Mouse (Mus musculus): ENCODE data around the gene Gsdma. TPM values are rescaled to one million over a fixed set of nuclear protein-coding genes. Genes with fewer than 3 reads are reported as not detected.
A peak's percentile ranks its signal among the peaks of the same experiment; 100 is the strongest.
"Not testable (repeated sequence)": the region's sequence is repeated elsewhere in the genome, so short reads cannot be mapped to it uniquely, and the experiment has no call there.

The Gsdma gene
- total RNA-seq, 2 experiments from 2014 or later, result not detected

DNA sequence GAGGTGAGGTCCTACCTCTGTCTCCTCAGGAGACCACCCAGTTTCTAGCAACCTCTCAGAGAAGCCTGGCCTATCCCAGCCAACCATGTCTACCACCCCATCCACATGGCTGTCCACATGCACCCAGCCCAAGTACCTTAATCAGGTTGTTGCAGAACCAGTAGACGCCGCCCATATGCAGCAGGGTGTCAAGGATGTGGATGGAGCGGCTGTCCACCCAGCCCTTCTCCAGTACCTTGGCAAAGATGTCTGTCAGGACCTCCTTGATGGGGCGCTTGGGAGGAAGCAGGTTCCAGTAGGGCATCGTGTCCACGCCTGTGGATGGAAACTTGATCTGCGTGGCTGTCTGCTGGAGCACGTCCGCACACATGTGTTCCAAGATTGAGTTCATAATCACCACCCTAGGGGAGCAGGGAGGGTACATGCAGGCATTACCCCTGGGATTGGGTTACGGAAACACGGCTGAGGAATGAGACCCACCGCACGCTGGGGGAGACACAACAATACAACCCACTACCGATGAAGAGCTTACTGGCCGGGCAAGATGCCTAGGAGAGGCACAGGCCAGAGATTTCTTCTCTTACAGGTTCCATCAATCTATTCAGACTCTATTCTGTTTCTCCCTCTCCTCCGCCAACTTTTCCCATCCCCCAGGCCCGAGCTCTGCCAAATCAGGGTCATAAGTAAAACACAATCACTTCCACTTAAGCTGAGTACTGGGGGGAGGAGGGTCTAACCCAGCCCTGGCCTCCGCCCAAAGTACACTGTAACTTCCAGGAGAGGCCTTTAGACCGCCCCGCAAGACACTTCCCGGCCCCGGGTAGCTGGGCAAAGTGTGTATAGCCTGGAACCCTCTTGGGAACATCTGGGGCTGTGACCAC is 43.5 kb downstream of the Gsdma start:
- intact Hi-C loops (cut with DNase I), result no loop called here
- peak; percentile 49 for DNase-seq (ENCODE audit: low spot score)

DNA sequence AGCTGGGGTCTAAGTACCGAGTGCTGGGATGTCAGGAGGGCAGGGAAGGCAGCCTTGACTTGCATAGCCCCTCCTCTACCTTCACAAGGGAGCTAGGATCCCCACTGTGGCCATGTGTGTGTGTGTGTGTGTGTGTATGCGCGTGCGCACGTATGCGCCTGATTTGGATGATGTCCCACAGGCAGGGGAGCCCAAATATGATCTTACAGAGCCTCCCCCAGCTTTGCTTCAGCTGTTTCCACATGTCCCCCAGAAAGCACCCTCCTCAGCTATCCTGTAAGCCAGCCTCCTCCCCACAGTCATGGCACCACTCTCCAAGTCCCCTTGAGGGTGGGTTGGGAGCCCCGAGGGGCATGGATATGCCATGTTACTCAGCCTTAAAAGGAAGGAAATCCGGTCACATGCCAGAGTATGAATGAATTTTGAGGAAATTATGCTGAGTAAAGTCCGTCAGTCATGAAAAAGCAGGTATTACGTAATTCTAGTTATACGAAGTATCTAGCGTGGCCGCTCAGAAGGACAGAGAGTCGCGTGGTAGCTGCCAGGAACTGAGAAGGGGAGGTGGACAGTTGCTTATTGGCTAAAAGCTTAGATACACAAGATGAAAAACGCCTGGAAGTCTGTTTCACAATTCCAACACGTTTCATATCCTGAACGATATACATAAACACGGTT is 44.3 kb downstream of the Gsdma start:
- DNase-seq (ENCODE audit: low spot score), result peak; percentile 33
- intact Hi-C loops (cut with DNase I), result no loop called here

- no peak for DNase-seq (ENCODE audit: low spot score)
- intact Hi-C loops (cut with DNase I), result no loop called here
These were observed 45.0 kb downstream of the Gsdma start for GRCm38 (mm10) chr11:98709001-98709741.

- intact Hi-C loops (cut with DNase I), result loop anchor here (2.0 kb wide), 1 partner anchor 78 kb away; no protein-coding TSS in a partner anchor
These were observed 46.4 kb downstream of the Gsdma start for GRCm38 (mm10) chr11:98710416-98711045.

DNA sequence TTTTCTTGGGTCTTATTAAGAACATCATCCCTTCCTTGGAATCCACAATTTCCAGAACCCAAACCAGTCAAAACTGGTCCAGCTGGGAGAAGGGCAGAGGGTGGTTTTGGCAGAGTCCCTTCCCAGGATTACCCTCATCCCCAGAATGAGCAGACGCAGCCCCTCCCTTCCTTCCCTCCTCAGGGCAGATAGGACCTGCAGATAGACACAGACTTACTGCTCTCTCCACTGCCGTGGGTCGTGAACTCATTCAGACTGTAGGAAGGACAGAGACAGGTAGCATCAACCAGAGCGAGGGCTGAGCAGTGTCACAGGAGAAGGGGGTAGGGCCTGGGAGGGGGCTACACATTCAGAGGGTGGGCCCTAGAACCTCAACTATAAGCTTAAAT is 46.9 kb downstream of the Gsdma start:
- no peak for DNase-seq (ENCODE audit: low spot score)

More at GRCm38 (mm10) chr11:98710416-98711045, 46.4 kb downstream of the Gsdma start:
- DNase-seq (ENCODE audit: low spot score), result peak; percentile 69

GRCm38 (mm10) chr11:98712009-98712408 is 47.9 kb downstream of the Gsdma start:
- intact Hi-C loops (cut with DNase I), result loop anchor here (2.0 kb wide), 1 partner anchor 45 kb away; no protein-coding TSS in a partner anchor
- DNase-seq (ENCODE audit: low spot score), result not testable (repeated sequence)

More for the DNA sequence above, 46.9 kb downstream of the Gsdma start:
- intact Hi-C loops (cut with DNase I), result loop anchor here (2.0 kb wide), 1 partner anchor 78 kb away; no protein-coding TSS in a partner anchor

- no peak for DNase-seq (ENCODE audit: low spot score)
- intact Hi-C loops (cut with DNase I), result loop anchor here (2.0 kb wide), 1 partner anchor 43 kb away; no protein-coding TSS in a partner anchor
These were observed 49.6 kb downstream of the Gsdma start for GRCm38 (mm10) chr11:98713703-98714102.

DNA sequence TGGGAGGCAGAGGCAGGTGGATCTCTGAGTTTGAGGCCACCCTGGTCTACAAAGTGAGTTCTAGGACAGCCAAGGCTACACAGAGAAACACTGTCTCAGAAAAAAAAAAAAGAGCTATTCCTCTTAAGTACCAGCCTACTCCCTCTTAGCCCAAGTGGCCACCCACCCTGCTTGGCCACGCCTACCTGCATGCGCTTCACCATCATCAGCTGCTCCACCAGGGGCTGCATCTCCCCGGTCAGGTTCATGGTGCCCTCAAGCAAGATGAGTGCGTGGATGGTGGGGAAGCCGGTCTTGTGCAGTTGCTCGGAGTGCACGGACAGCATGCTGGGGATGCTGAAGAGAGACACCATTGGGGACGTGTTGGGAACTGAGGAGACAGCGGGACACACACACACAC is 51.8 kb downstream of the Gsdma start:
- intact Hi-C loops (cut with DNase I), result no loop called here
- no peak for DNase-seq (ENCODE audit: low spot score)

DNA sequence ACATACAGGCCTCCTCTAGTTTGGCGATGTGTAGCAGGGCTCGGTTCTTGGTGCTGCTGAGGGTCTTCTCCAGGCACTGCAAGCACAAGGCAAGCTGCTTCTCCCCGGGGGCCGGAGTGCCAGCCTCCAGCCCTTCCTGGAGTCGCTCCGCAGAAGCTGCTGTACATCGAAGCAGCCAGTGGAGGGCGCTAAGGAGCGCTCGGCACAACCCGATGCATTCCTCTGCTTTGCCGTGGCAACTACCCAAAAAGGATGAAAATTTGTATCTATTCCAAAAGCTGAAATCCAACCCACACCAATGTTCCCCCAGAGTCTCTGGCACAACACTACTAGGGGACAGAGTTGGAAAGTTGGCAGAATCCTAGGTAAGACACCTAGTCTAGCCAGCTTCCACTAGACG is 53.8 kb downstream of the Gsdma start:
- intact Hi-C loops (cut with DNase I), result no loop called here
- no peak for DNase-seq (ENCODE audit: low spot score)

GRCm38 (mm10) chr11:98720756-98721155 is 56.6 kb downstream of the Gsdma start:
- intact Hi-C loops (cut with DNase I), result loop anchor here (5.0 kb wide), 1 partner anchor 52 kb away; no protein-coding TSS in a partner anchor
- DNase-seq (ENCODE audit: low spot score), result no peak

GRCm38 (mm10) chr11:98721458-98722226 is 57.5 kb downstream of the Gsdma start:
- intact Hi-C loops (cut with DNase I), result loop anchor here (5.0 kb wide), 1 partner anchor 51 kb away; no protein-coding TSS in a partner anchor

DNA sequence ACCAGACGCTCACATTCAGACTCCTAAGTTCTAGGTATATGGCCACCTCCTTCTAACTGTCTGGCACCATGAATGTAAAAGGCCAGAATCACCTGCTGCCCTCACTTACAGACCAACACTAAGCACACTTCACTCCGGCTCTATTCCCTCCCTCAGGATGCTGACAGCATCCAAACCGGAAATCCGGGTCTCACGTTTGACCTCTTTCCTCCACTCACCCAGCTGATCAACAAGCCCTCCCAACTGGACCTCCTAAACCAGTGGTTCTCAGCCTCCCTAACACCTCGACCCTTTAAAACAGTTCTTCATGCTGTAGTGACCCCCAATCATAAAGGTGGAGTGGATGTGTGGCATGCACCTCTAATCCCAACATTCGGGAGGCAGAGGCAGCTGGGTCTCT is 58.9 kb downstream of the Gsdma start:
- intact Hi-C loops (cut with DNase I), result loop anchor here (5.0 kb wide), 1 partner anchor 49 kb away; no protein-coding TSS in a partner anchor
- DNase-seq (ENCODE audit: low spot score), result no peak

More at GRCm38 (mm10) chr11:98721458-98722226, 57.5 kb downstream of the Gsdma start:
- peak; percentile 80 for DNase-seq (ENCODE audit: low spot score)

DNA sequence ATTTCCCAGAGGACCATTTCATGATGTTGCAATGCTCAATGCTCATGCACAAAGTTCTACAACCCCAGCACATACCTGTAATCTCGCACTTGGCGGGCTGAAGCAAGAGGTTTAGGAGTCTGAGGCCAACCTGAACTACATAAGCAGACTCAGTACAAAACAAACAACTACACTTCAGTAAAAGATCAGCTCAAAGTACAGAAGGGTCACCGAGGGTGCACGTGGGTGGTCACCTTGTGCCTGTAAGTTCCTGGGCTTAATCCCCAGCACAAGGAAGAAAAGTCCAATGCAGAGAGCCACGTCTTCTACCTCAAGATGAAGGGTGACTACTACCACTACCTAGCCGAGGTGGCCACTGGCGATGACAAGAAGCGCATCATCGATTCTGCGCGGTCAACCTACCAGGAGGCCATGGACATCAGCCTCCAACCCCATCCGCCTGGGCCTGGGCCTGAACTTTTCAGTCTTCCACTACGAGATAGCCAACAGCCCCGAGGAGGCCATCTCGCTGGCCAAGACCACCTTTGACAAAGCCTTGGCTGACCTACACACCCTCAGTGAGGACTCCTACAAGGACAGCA is 61.9 kb downstream of the Gsdma start:
- intact Hi-C loops (cut with DNase I), result loop anchor here (2.0 kb wide), 1 partner anchor 13 kb away; no protein-coding TSS in a partner anchor
- no peak for DNase-seq (ENCODE audit: low spot score)

Other genes starting within 250 kb of the Gsdma start
- gene Mien1, start 225.4 kb upstream of the Gsdma start, total RNA-seq (2021), result 10 to 100 TPM; 49.0 to 54.6 TPM
- gene Grb7, start 218.0 kb upstream of the Gsdma start, total RNA-seq (2021), result not detected
- under 1 TPM; 0.44 to 0.61 TPM for gene Ikzf3, start 118.3 kb upstream of the Gsdma start, total RNA-seq (2021)
- not detected for gene Zpbp2, start 113.3 kb upstream of the Gsdma start, total RNA-seq (2021)
- gene Ormdl3, start 77.0 kb upstream of the Gsdma start, total RNA-seq (2021), result 10 to 100 TPM; 35.6 to 37.8 TPM
- gene Lrrc3c, start 66.1 kb upstream of the Gsdma start, total RNA-seq (2021), result not detected
- 1 to 10 TPM; 7.2 to 7.7 TPM for gene Gm12355, start 38.7 kb upstream of the Gsdma start, total RNA-seq (2021)
- 1 to 10 TPM; 2.7 to 3.3 TPM for gene Gsdma3, start 38.0 kb upstream of the Gsdma start, total RNA-seq (2021)
- gene Gsdma2, start 17.6 kb upstream of the Gsdma start, total RNA-seq (2021), result under 1 TPM in 1 of 2 experiments, not detected in 1; 0.31 TPM
- 100 to 1,000 TPM in 1 of 2 experiments, 10 to 100 TPM in 1; 98.7 to 104 TPM for gene Psmd3, start 18.2 kb downstream of the Gsdma start, total RNA-seq (2021)
- gene Csf3, start 36.9 kb downstream of the Gsdma start, total RNA-seq (2021), result not detected
- gene Med24, start 65.1 kb downstream of the Gsdma start, total RNA-seq (2021), result 10 to 100 TPM; 45.2 to 48.8 TPM
- 100 to 1,000 TPM; 102 to 117 TPM for gene Thra, start 76.3 kb downstream of the Gsdma start, total RNA-seq (2021)
- gene Nr1d1, start 111.0 kb downstream of the Gsdma start, total RNA-seq (2021), result 100 to 1,000 TPM in 1 of 2 experiments, 10 to 100 TPM in 1; 61.2 to 129 TPM
- gene Msl1, start 131.2 kb downstream of the Gsdma start, total RNA-seq (2021), result 10 to 100 TPM; 73.0 to 78.1 TPM
- 10 to 100 TPM; 22.4 to 25.5 TPM for gene Casc3, start 140.6 kb downstream of the Gsdma start, total RNA-seq (2021)
- gene Rapgefl1, start 172.4 kb downstream of the Gsdma start, total RNA-seq (2021), result under 1 TPM; 0.60 to 0.78 TPM
- gene Wipf2, start 199.3 kb downstream of the Gsdma start, total RNA-seq (2021), result 10 to 100 TPM in 1 of 2 experiments, 1 to 10 TPM in 1; 7.8 to 11.2 TPM
- under 1 TPM; 0.28 to 0.52 TPM for gene Cdc6, start 243.4 kb downstream of the Gsdma start, total RNA-seq (2021)

All from heart, postnatal 25 days (tissue).